Mouse (Mus musculus) liver, embryonic 13.5 days (tissue): ENCODE data around the gene Chmp2a. TPM values are rescaled to one million over a fixed set of nuclear protein-coding genes. Genes with fewer than 3 reads are reported as not detected.

Experiments used
- ATAC-seq: fragments of 200-750 bp; cut with Nextera tagmentation; 2 replicates; pipeline ENCODE4 v1.8.0; 2017; ENCODE audit warnings: low read depth, mild to moderate bottlenecking, moderate number of reproducible peaks, moderate library complexity
- DNase-seq: peaks from one replicate; pipeline ENCODE4 v3.0.0; 2022
- H3K27ac ChIP-seq: fragments of 300-500 bp; sonication (generic); 2 replicates; pipeline ENCODE4 v1.5.1; 2015; ENCODE audit warnings: moderate library complexity, mild to moderate bottlenecking, inconsistent platforms
- H3K27me3 ChIP-seq: fragments of 300-500 bp; sonication (generic); 2 replicates; pipeline ENCODE4 v1.6.1; 2015; ENCODE audit warnings: mild to moderate bottlenecking, inconsistent platforms
- H3K36me3 ChIP-seq: fragments of 300-500 bp; sonication (generic); 2 replicates; pipeline ENCODE4 v1.6.1; 2015; ENCODE audit warnings: mild to moderate bottlenecking, inconsistent platforms
- H3K4me1 ChIP-seq: fragments of 300-500 bp; sonication (generic); replicated peaks from 2 replicates; pipeline ENCODE4 v1.6.1; 2015; ENCODE audit warnings: inconsistent platforms
- H3K4me2 ChIP-seq: fragments of 300-500 bp; sonication (generic); 2 replicates; pipeline ENCODE4 v1.6.1; 2015; ENCODE audit warnings: inconsistent platforms, mild to moderate bottlenecking, moderate library complexity
- H3K4me3 ChIP-seq: fragments of 300-500 bp; sonication (generic); replicated peaks from 2 replicates; pipeline ENCODE4 v1.5.1; 2015; ENCODE audit warnings: mild to moderate bottlenecking, inconsistent platforms
- H3K9ac ChIP-seq: fragments of 300-500 bp; sonication (generic); 2 replicates; pipeline ENCODE4 v1.6.1; 2015; ENCODE audit warnings: mild to moderate bottlenecking, inconsistent platforms
- H3K9me3 ChIP-seq: fragments of 300-500 bp; sonication (generic); replicated peaks from 2 replicates; pipeline ENCODE4 v1.6.1; 2016; ENCODE audit warnings: inconsistent platforms
- WGBS: fragments of 180-500 bp; shearing (Covaris S2); methylation state at CpG from one replicate; pipeline ENCODE4 v1.1.7; 2015; ENCODE audit not compliant: insufficient replicate concordance; 5-methylcytosine and 5-hydroxymethylcytosine counted together
- polyA plus RNA-seq: library from polyadenylated mRNA; unstranded; fragments of >200 nt; fragmentation: Nextera tagmentation; extraction: Ambion mirVana; gene quantifications from 2 replicates; pipeline ENCODE4 v1.2.1, GENCODE M21; 2015

The Chmp2a gene
- polyA plus RNA-seq, 1 experiment from 2014 or later, result 127 TPM

DNA sequence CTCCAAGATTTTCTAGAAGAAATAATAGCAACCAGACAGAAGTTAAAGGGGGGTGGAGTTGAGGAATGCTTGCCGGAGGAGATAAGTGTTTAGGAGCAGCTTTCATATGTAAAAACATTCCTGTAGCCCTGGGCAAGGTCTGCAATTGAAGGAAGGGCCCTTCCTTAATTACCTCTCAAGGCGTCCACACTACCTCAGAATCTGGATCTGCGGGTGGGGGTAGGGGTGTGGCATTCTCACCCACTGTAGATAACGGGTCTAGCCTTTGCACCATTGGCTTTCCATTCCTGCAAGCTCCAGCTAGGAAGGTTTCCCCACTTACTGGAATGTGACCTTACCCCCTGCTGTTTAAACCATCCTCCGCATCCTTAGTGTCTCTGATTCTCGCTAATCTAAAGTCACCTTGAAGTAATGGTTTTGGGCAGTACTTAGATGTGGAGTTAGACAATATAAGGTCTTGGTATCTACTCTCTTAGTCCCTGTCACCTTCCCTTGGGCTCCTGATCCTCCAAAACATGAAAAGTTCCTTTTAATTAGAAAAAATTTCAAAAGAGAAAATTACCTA, 20.2 kb downstream of the Chmp2a start:
- no peak for DNase-seq
- no peaks in the 10 kb centered on the region for H3K36me3 ChIP-seq
- no peaks in the 10 kb centered on the region for H3K27me3 ChIP-seq
- no peak for ATAC-seq
- H3K4me2 ChIP-seq, result no peak overlapping the region
- WGBS, result 43% methylated on average over 6 of the region's 6 CpGs
- no peak overlapping the region for H3K9ac ChIP-seq
- H3K4me1 ChIP-seq, result peaks cover 41% of the 10 kb centered on the region
- H3K4me3 ChIP-seq, result no peak overlapping the region
- H3K9me3 ChIP-seq, result no peaks in the 10 kb centered on the region
- no peak overlapping the region for H3K27ac ChIP-seq

DNA sequence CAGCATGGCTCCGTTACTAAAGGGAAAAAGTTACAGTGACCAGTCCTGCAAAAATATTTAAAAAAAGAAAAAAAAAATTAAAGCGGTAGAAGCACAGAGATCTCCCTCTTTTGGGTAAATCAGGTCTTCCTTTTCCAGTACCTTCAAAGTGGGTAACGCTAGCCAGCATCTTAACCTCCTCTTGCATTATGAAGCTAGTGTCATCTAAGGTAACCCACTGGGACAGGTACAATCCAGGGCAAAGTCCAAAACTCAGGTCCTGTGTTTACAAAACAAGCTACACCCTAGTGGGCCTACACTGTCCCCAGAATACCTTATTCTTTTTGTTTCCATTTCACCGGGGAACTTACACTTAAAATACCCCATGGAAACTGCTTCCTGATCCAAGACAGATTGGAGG, 20.9 kb downstream of the Chmp2a start:
- 65% methylated on average over 4 of the region's 4 CpGs for WGBS
- Histone ChIP-seq H3K4me2 (no peak overlapping the region), H3K27ac (no peak overlapping the region), H3K4me1 (peaks cover 45% of the 10 kb centered on the region), H3K9me3 (no peaks in the 10 kb centered on the region), H3K9ac (0 out of 2 replicates have a peak overlapping the region, but pooled peaks have one; percentile 0), H3K4me3 (no peak overlapping the region), H3K27me3 (no peaks in the 10 kb centered on the region), H3K36me3 (no peaks in the 10 kb centered on the region)
- no peak for DNase-seq
- ATAC-seq, result no peak

DNA sequence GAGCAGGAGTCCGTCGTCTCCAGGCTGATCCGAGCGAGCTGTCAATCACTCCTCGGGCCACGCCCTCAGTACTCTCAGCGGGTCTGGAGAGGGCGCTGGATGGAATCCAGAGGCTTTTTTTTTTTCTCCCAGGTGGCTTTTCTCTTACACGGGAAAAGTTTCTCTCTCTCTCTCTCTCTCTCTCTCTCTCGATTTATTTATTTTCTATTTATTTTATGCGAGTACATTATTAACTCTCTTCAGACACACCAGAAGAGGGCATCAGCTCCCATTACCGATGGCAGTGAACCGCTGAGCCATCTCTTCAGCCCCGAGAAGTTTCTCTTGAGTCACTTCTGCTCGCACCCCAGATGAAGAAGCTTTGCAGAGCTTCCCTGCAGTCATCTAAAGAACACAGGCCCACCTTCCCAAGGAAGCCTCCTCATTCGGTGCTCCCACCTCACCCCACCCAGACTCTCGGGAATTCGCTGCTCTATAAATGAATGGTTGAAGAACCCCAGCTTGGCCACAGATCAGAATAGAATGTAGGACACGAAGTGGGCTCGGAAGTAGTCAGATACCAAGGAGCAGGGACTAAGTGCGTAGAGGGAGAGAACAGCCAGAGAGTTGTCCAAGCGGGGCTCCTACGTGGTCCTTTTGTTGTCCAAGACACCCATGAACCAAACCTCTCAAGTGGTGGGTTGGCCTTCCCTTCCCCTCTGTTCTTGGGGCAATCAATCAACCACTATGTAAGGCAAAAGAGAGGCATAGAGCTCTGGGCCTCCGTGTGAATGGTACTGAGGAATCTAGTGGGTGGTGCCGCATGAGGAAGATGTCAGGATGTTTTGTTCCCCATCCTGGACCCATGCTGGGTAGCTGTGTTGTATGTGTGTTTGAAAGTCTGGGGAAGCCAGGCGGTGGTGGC, 24.4 kb downstream of the Chmp2a start, which contains the start of gene Zbtb45:
Zbtb45 (minus strand) TSS at position 30 of the 904 bp plus-strand sequence.
- Histone ChIP-seq H3K27me3 (no peaks in the 10 kb centered on the region), H3K4me2 (peak within 1 kb of the TSS; percentile 85), H3K4me3 (peak within 1 kb of the TSS; percentile 69), H3K36me3 (peaks cover 31% of the 10 kb centered on the region), H3K27ac (peak within 1 kb of the TSS; percentile 91), H3K9me3 (no peaks in the 10 kb centered on the region), H3K4me1 (peaks cover 41% of the 10 kb centered on the region), H3K9ac (peak within 1 kb of the TSS; percentile 83)
- ATAC-seq (peak; percentile 89; the same call in 1 of the 2 replicates), DNase-seq (no peak)
- 16% methylated on average over 26 of the region's 26 CpGs for WGBS

DNA sequence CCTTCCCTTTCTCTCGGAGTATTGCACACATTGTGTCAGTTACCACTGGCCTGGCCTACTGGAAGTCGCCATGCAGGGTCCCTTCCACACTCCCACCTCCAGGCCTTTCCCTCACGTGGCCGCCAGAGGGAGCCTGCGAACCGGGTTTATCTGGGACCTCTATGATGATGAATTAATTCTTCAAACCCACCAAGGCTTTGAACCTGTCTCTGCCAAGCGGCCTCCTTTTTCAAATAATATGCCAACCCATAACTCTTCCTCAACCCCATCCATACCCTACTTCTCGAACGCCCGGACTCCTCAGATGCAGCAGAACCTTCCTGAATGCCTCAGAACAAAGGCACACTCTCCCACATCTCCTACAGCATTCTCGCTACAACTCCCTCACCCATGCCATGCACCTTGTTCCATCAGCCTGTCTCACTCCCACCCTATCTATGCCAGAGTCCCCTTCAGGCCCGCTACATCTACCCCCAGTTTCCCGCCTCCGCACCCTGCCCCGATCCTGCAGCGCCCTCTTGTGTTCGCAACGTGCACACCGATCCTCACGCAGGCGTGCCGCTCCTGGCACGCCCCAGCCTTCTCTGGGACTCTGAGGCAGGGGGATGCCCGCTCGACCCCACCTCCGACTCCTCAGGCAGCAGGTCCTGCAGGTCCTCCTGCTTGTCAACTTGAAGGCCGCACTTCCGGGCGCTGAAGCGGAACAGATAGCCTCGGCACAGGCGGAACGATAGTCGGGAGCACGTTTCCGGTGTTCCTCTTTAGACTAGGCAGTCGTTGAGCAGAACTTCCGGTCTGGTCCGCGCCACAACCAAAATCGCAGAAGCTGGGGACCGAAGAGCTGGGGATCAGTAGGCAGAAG, 25.2 kb downstream of the Chmp2a start:
- Histone ChIP-seq H3K9me3 (no peaks in the 10 kb centered on the region), H3K4me3 (peak overlapping the region; percentile 69), H3K27me3 (no peaks in the 10 kb centered on the region), H3K27ac (peak overlapping the region; percentile 91), H3K4me2 (peak overlapping the region; percentile 85), H3K9ac (peak overlapping the region; percentile 83), H3K36me3 (peaks cover 39% of the 10 kb centered on the region), H3K4me1 (peaks cover 33% of the 10 kb centered on the region)
- WGBS, result under 1% methylated on average over 42 of the region's 42 CpGs
- ATAC-seq, result peak; percentile 85
- DNase-seq, result peak; percentile 87

DNA sequence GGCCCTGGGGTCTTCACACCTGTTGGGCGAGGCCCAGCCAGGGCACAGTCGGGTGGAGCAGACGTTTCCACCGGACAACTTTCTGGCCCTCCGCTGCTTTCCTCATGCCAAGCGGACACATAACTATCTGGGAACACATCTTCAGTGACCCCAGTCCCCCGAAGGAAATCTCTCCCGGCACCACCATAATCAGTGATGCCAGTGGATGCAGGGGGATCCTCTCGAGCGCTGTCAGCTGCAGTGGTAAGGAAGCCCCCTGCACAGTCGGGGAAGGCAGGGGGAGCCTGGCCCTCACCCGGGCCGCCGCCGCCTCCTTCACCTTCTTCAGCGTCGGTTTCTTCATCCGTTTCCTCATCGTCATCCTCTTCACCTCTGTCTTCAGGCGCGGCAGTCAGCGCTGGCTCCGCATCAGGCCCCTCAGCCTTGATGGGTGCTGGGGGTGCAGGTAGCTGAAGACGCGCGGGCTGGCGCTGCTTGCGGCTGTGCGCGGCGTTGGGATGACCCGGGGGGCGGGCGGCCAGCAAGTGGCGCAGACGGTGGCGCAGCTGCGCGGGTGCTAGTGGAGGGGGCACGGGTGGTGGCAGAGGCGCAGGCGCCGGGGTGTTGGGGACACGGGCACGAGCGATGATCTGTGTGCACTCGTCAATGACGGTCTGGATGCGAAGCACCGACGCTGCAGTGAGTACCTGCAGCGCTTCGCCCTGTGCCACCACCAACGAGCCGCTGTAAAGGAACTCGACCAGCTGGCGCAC, 27.1 kb downstream of the Chmp2a start:
- Histone ChIP-seq H3K27me3 (no peaks in the 10 kb centered on the region), H3K9ac (no peak overlapping the region), H3K9me3 (no peaks in the 10 kb centered on the region), H3K4me2 (no peak overlapping the region), H3K27ac (no peak overlapping the region), H3K4me1 (peaks cover 22% of the 10 kb centered on the region), H3K36me3 (peaks cover 42% of the 10 kb centered on the region), H3K4me3 (no peak overlapping the region)
- no peak for ATAC-seq
- DNase-seq, result no peak
- WGBS, result 80% methylated on average over 57 of the region's 57 CpGs

DNA sequence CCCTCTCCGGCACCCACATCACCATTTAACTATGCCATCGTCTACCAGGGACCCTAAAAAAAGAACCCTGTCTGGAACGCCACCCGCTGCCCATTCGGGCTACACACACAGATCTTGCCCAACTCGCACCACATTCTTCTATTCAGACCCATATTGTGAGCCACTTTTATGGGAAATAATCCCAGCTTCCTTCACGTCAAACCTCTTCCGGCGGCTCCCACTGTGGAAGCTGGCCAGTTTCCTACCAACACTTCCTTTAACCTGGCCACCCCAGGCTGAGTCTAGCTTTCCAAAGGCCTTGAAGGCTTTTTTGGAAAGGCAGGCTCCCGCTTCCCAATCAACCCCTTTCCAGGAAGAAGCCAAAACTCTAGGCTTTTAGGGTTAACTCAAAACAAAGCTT, 28.1 kb downstream of the Chmp2a start:
- H3K27me3 ChIP-seq, result no peaks in the 10 kb centered on the region
- DNase-seq, result no peak
- peaks cover 22% of the 10 kb centered on the region for H3K4me1 ChIP-seq
- ATAC-seq, result no peak
- H3K9me3 ChIP-seq, result no peaks in the 10 kb centered on the region
- H3K27ac ChIP-seq, result no peak overlapping the region
- H3K4me2 ChIP-seq, result no peak overlapping the region
- H3K36me3 ChIP-seq, result peaks cover 42% of the 10 kb centered on the region
- WGBS, result 90% methylated on average over 10 of the region's 10 CpGs
- no peak overlapping the region for H3K9ac ChIP-seq
- no peak overlapping the region for H3K4me3 ChIP-seq

DNA sequence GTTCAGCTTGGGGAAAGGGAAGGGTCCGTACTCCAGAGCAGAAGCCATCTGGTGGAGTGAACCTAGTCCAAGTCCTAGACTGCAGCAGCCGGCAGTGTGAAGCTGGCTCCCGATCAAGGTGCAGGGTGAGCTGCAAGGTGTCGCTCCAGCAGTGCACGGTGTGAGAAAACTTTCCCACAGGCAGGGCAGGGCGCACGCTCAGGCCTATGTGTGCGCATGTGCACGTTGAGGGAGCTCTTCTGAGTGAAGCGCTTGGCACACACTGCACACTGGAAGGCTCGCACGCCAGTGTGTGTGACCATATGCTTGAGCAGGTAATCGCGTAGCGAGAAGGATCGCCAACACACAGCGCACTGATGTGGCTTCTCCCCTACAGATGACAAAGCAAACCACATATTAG, 28.6 kb downstream of the Chmp2a start:
- Histone ChIP-seq H3K36me3 (peaks cover 42% of the 10 kb centered on the region), H3K27me3 (no peaks in the 10 kb centered on the region), H3K9me3 (no peaks in the 10 kb centered on the region), H3K4me3 (no peak overlapping the region), H3K27ac (no peak overlapping the region), H3K9ac (no peak overlapping the region; the same call in 1 of the 2 replicates), H3K4me2 (no peak overlapping the region), H3K4me1 (peaks cover 21% of the 10 kb centered on the region)
- ATAC-seq (no peak), DNase-seq (no peak)
- 87% methylated on average over 17 of the region's 17 CpGs for WGBS

DNA sequence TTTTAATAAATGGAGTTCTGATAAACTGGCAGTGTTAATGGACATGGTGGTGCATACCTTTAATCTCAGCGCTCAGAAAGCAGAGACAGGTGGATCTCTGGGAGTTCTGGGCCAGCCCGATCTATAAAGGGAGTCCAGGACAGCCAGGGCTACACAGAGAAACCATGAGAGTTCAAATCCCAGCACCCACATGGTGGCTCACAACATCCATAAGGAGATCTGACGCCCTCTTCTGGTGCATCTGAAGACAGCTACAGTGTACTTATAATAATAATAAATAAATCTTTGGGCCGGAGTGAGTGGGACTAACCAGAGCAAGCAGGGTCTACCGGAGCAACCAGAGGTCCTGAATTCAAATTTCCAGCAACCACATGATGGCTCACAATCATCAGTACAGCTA, 31.2 kb downstream of the Chmp2a start:
- H3K4me3 ChIP-seq, result no peak overlapping the region
- WGBS, result 69% methylated on average over 5 of the region's 5 CpGs
- no peaks in the 10 kb centered on the region for H3K27me3 ChIP-seq
- H3K36me3 ChIP-seq, result peaks cover 42% of the 10 kb centered on the region
- H3K4me1 ChIP-seq, result peaks cover 6% of the 10 kb centered on the region
- no peak overlapping the region for H3K9ac ChIP-seq
- ATAC-seq (no peak), DNase-seq (no peak)
- no peak overlapping the region for H3K27ac ChIP-seq
- H3K4me2 ChIP-seq, result no peak overlapping the region
- H3K9me3 ChIP-seq, result no peaks in the 10 kb centered on the region

DNA sequence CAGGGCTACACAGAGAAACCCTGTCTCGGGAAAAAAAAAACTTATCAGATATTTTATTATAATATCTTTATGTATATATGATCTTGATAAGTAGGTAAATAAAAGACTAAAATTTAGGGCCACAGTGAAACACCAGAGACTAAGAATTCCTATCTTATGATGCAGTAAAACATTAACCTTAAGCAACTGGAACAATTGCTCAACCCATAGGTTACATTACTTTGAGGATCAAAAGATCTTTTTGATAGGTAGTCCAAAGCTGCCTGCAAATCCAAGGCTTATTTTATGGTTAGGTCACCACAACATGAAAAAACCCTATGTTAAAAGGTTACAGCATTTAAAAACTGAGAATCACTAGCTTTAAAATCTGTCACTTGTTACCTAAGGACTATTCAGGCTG, 33.0 kb downstream of the Chmp2a start:
- H3K4me1 ChIP-seq, result peaks cover 6% of the 10 kb centered on the region
- H3K9ac ChIP-seq, result no peak overlapping the region
- H3K36me3 ChIP-seq, result peaks cover 24% of the 10 kb centered on the region
- 32% methylated on average over 1 of the region's 1 CpGs for WGBS
- H3K27ac ChIP-seq, result no peak overlapping the region
- no peaks in the 10 kb centered on the region for H3K9me3 ChIP-seq
- no peak overlapping the region for H3K4me2 ChIP-seq
- H3K27me3 ChIP-seq, result no peaks in the 10 kb centered on the region
- H3K4me3 ChIP-seq, result no peak overlapping the region
- ATAC-seq, result no peak
- DNase-seq, result no peak

DNA sequence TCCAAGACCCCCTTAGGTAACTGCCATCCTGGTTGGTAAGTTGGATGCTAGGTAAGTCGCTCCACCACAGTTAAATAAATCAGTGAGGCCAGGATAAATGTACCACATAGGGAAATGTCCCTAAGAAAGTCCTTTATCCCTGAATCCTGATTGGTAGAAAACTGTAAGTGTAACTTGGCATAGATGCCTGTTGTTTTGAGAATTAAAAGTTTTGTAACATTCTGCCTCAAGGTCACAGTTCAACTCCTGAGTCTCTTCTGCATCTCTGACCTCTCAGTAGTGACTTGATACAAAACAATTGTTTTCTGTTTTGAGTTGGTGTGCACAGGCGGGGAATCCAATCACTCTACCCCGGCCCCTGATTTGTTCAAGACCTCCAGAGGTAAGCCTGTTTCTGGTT, 35.8 kb downstream of the Chmp2a start, which contains the start of gene Trim28:
Trim28 (plus strand) TSS at position 264 of the 400 bp plus-strand sequence.
- 66% methylated on average over 3 of the region's 3 CpGs for WGBS
- no peak for DNase-seq
- no peak for ATAC-seq
- Histone ChIP-seq H3K27ac (no peak within 1 kb of the TSS), H3K4me2 (no peak within 1 kb of the TSS), H3K4me1 (peaks cover 11% of the 10 kb centered on the region; the same call in 1 of the 2 replicates), H3K9ac (no peak within 1 kb of the TSS), H3K9me3 (no peaks in the 10 kb centered on the region), H3K27me3 (no peaks in the 10 kb centered on the region), H3K4me3 (no peak within 1 kb of the TSS), H3K36me3 (no peaks in the 10 kb centered on the region)
